Mouse (Mus musculus) megakaryocyte, embryonic 14.5 days (primary cell): ENCODE data around the gene Cryge.

ENCODE experiments used
- FLI1 ChIP-seq: IDR thresholded peaks from 2 replicates; pipeline ENCODE4 v1.6.1; 2012; ENCODE audit warnings: low read length, inconsistent platforms, mixed read lengths
- GATA1 ChIP-seq: IDR thresholded peaks from 3 replicates; pipeline ENCODE4 v1.6.1; 2012; ENCODE audit warnings: mixed read lengths, low read length, inconsistent platforms, borderline replicate concordance

- no peak for TF ChIP-seq GATA1
- TF ChIP-seq FLI1: no peak
Observed at GRCm38 (mm10) chr1:65063352-65063751, 12.4 kb upstream of the Cryge start, which contains the start of gene Crygd.
